Mouse (Mus musculus) thymus, postnatal 36 days (tissue): ENCODE results near the gene Cercam.
A peak's percentile ranks its signal among the peaks of the same experiment; 100 is the strongest.
"Not testable (repeated sequence)": the region's sequence is repeated elsewhere in the genome, so short reads cannot be mapped to it uniquely, and the experiment has no call there.

Source experiments
- DNase-seq, 2 experiments: peaks; one replicate each; pipeline ENCODE4 v3.0.0; 2022; ENCODE audit warnings: mixed read lengths in 2 of 2

Cercam gene

DNA sequence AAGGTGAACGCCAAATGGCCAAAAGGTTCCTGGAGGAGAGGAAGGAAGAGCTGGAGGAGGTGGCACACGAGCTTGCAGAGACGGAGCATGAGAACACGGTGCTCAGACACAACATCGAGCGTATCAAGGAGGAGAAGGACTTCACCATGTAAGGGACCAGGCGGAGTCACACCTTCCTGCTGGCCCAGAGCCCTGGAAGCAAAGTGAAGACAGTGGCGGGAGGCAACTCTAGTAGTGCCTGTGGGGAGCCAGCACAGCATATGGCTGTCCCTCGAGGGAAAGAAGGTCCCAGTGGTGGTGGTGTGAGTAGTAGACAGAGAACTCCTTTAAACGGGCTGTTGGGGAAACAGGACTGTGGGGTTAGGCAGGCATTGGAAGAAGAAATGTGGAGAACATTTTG lies 33.2 kb downstream of the Cercam start:
- DNase-seq: no peak

DNA sequence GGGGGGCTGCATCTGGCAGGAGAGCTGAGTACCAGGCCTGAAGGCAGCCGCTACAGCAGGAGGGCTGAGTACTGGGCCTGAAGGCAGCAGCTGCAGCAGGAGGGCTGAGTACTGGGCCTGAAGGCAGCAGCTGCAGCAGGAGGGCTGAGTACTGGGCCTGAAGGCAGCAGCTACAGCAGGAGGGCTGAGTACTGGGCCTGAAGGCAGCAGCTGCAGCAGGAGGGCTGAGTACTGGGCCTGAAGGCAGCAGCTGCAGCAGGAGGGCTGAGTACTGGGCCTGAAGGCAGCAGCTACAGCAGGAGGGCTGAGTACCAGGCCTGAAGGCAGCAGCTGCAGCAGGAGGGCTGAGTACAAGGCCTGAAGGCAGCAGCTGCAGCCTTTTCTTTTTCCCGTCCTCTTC lies 39.2 kb downstream of the Cercam start:
- not testable (repeated sequence) for DNase-seq

DNA sequence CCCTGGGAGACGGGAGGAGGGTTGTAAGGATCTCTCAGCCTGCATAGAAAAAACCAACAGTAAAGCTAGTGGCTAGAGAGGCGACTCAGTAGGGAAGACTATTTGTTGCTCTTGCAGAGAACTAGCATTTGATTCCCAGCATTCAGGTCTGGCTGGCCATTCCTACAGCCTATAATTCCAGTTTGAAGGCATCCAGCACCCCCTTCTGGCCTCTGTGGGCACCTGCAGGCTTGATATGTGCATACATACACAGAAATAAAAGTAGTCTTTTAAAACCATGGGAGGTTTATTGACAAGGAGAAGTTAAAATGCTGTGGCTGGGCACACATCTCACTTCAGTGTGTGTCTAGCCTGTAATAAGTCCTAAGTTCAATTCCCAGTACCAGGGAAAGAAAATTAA lies 41.1 kb downstream of the Cercam start:
- no peak for DNase-seq

DNA sequence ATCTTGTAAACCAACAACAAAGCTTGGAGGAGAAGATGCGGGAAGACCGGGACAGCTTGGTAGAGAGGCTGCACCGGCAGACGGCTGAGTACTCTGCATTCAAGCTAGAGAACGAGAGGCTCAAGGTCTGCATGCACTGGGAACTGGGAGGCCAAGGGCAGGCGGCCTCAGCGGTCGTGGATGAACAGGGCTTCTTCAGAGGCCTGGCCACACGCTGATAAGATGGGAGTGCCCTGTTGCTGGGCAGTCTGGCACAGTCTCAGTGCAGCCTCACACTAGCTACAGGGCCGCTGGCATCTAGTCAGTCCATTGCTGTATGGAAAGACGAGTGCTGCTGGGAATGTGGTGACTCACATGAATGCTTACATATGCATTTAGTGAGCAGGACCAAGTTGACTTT lies 48.7 kb downstream of the Cercam start:
- no peak for DNase-seq

DNA sequence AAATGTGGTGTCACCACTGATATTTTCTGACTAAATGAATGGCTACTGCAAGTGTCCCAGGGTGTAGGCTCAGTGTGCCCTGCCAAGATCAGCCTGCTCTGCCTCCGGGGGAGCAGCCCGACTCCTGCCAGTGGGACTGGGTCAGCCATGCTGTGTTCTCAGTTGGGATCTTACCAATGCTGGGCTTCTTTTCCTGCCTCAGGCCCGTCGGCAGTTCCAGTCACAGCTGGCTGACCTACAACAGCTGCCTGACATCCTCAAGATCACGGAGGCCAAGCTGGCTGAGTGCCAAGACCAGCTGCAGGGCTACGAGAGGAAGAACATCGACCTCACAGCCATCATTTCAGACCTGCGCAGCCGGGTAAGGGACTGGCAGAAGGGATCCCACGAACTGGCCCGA lies 53.0 kb downstream of the Cercam start:
- DNase-seq: peak in 1 of 2 experiments; percentile 38

DNA sequence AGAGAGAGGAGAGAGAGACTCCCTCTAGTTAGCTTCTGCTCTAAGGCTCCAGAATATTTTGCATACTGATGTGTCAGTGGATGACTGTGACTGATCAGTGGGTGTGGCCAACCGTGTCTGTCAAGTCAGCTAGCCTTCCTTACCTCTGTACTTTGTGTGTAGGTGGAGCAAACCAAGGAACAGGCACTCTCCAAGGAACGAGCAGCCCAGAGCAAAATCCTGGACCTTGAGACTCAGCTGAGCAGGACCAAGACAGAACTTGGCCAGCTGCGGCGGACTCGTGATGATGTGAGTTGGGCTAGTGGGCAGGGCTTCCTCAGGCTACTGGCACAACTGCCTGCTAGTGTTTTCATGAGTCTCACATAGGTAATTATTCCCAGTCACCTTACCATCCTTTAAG lies 57.6 kb downstream of the Cercam start:
- no peak for DNase-seq

DNA sequence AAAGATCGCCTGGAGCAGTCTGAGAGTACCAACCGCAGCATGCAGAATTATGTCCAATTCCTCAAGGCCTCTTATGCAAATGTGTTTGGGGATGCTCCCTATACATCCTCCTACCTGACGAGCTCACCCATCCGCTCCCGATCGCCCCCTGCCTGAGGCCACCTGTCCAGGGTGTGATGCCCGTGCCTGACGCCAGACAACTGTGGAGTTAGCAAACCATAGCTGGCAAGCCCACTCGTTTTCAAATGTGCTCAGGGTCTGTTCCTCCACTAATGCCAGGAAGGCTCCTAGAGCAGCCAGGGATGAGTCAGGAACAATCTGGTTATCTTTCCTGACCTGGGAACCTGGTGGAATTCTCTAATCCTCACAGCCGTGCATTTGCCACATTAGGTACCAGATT lies 61.5 kb downstream of the Cercam start:
- DNase-seq: no peak

DNA sequence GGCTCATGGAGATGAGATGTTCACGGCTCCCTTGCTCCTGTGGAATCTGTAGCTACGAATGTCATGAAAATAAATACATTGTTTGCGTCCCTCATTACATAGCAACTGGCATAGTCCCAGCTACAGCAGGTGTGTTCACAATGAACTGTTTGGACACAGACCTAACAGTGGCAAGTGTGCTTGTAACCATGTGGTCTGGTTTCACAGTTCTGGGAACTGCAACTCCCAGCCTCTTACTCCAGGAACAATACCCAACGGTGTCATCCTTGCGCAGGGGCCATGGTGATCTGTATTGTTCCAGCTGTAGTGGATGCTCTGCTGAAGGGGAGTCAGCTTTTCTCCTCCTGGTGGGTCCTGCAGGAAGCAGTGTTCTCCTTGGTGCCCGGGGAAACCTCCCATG lies 62.2 kb downstream of the Cercam start:
- DNase-seq: no peak
